Mouse (Mus musculus) heart, postnatal 0 days (tissue): ENCODE results near the gene Ints6. TPM values are rescaled to one million over a fixed set of nuclear protein-coding genes. Genes with fewer than 3 reads are reported as not detected.

ENCODE experiments used
- ATAC-seq: fragments of 200-750 bp; cut with Nextera tagmentation; 2 replicates; pipeline ENCODE4 v1.8.0; 2017; ENCODE audit warnings: low read depth, moderate number of reproducible peaks, moderate library complexity; ENCODE audit not compliant: insufficient read depth
- DNase-seq: peaks from one replicate; pipeline ENCODE4 v3.0.0-alpha.2; 2016; ENCODE audit warnings: low spot score
- H3K27ac ChIP-seq: fragments of 300-500 bp; sonication (generic); 2 replicates; pipeline ENCODE4 v1.5.1; 2014; ENCODE audit warnings: low read depth, mild to moderate bottlenecking
- H3K27me3 ChIP-seq: fragments of 300-500 bp; sonication (generic); 2 replicates; pipeline ENCODE4 v1.6.1; 2014; ENCODE audit warnings: low read length, mixed read lengths; ENCODE audit not compliant: control insufficient read depth, insufficient read depth
- H3K36me3 ChIP-seq: fragments of 300-500 bp; sonication (generic); replicated peaks from 2 replicates; pipeline ENCODE4 v1.6.1; 2014; ENCODE audit warnings: low read length, mixed read lengths; ENCODE audit not compliant: control insufficient read depth, insufficient read depth
- H3K4me1 ChIP-seq: fragments of 300-500 bp; sonication (generic); 2 replicates; pipeline ENCODE4 v1.6.1; 2014; ENCODE audit warnings: antibody characterized with exemption; ENCODE audit not compliant: control insufficient read depth, insufficient read depth
- H3K4me2 ChIP-seq: fragments of 300-500 bp; sonication (generic); 2 replicates; pipeline ENCODE4 v1.6.1; 2014; ENCODE audit warnings: low read depth, mild to moderate bottlenecking, low read length, moderate library complexity
- H3K4me3 ChIP-seq: fragments of 300-500 bp; sonication (generic); 2 replicates; pipeline ENCODE4 v1.5.1; 2014; ENCODE audit warnings: low read depth, low read length
- H3K9ac ChIP-seq: fragments of 300-500 bp; sonication (generic); replicated peaks from 2 replicates; pipeline ENCODE4 v1.6.1; 2014; ENCODE audit warnings: low read depth, low read length, mixed read lengths
- H3K9me3 ChIP-seq: fragments of 300-500 bp; sonication (generic); replicated peaks from 2 replicates; pipeline ENCODE4 v1.6.1; 2016; ENCODE audit warnings: low read length; ENCODE audit not compliant: control insufficient read depth
- CTCF ChIP-seq: IDR thresholded peaks from 2 replicates; pipeline ENCODE4 v1.5.1; 2016; ENCODE audit warnings: antibody characterized with exemption, control low read depth, low read depth
- EP300 ChIP-seq: IDR thresholded peaks from 2 replicates; pipeline ENCODE4 v1.6.1; 2016; ENCODE audit warnings: antibody characterized with exemption, low read depth
- WGBS: fragments of 180-500 bp; shearing (Covaris S2); extraction: QIAGEN DNeasy Blood & Tissue Kit; methylation state at CpG from one replicate; pipeline ENCODE4 v1.1.7; 2014; 5-methylcytosine and 5-hydroxymethylcytosine counted together
- polyA plus RNA-seq: library from polyadenylated mRNA; unstranded; fragments of >200 nt; fragmentation: Nextera tagmentation; extraction: Ambion mirVana; gene quantifications from 2 replicates; pipeline ENCODE4 v1.2.1, GENCODE M21; 2015
- total RNA-seq: library from RNA; depleted of rRNA; stranded (reverse); fragments of >200 nt; gene quantifications from 2 replicates; pipeline ENCODE4 v1.2.3, GENCODE M21; 2014; ENCODE audit warnings: low replicate concordance

Ints6 gene
- total and polyA plus RNA-seq, 2 experiments from 2014 or later = 8.2 to 17.4 TPM

GRCm38 (mm10) chr14:62735646-62736045, 25.3 kb downstream of the Ints6 start:
- Histone ChIP-seq H3K27ac (no peak overlapping the region), H3K4me1 (peaks cover 3% of the 10 kb centered on the region; the same call in 1 of the 2 replicates), H3K4me3 (no peak overlapping the region), H3K27me3 (no peaks in the 10 kb centered on the region), H3K4me2 (no peak overlapping the region), H3K9me3 (no peaks in the 10 kb centered on the region), H3K36me3 (peaks cover 17% of the 10 kb centered on the region), H3K9ac (no peak overlapping the region)
- TF ChIP-seq EP300 (no peak), CTCF (no peak)
- DNase-seq = no peak
- no peak for ATAC-seq
- WGBS = 90% methylated on average over 1 of the region's 1 CpGs

DNA sequence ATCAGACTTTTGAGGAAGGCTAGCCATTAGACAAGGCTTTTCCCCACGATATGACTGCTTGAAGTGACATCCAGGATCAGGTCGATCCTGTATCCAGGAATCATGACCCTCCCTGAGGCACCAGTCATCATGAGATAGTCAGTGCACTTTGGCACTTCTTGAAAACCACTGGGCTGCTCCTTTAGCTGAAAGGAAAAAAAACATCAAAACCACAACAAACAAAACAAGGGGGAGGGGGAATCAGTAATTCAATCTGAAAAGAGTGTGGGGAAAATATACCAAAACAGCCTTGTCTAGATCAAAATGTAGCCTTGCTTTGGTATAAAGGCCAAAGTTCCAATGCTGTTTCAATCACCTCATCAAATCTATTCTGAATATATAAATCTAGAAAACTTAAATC, 27.3 kb downstream of the Ints6 start:
- no peak overlapping the region for H3K9ac ChIP-seq
- H3K4me3 ChIP-seq = no peak overlapping the region
- H3K36me3 ChIP-seq = peaks cover 19% of the 10 kb centered on the region
- H3K27ac ChIP-seq = no peak overlapping the region
- H3K4me1 ChIP-seq = peaks cover under 1% of the 10 kb centered on the region; the same call in 1 of the 2 replicates
- TF ChIP-seq CTCF (no peak), EP300 (no peak)
- DNase-seq (no peak), ATAC-seq (no peak)
- no peaks in the 10 kb centered on the region for H3K27me3 ChIP-seq
- H3K9me3 ChIP-seq = no peaks in the 10 kb centered on the region
- no peak overlapping the region for H3K4me2 ChIP-seq
- 76% methylated on average over 2 of the region's 2 CpGs for WGBS

DNA sequence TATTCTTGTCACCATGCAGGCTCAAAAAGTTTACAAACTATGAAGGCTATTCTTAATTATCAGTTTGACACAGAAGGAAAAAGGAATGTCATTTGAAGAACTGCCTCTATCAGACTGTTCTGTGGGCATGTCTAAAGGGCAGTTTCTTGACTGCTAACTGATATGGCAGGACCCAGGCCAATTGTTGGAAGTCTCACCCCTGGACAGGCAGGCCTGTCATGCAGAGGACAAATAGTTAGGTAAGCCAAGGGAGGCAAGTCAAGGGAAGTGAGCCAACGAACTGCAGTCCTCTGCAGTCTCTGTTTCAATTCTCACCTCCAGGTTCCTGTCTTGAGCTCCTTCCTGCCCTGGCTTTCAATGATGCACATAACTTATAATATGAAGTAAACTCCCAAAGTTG, 29.1 kb downstream of the Ints6 start:
- Histone ChIP-seq H3K9ac (no peak overlapping the region), H3K4me3 (no peak overlapping the region), H3K9me3 (no peaks in the 10 kb centered on the region), H3K27ac (peak overlapping the region; percentile 1; the same call in 1 of the 2 replicates), H3K4me2 (no peak overlapping the region), H3K36me3 (peaks cover 19% of the 10 kb centered on the region), H3K27me3 (no peaks in the 10 kb centered on the region), H3K4me1 (no peaks in the 10 kb centered on the region; the same call in 1 of the 2 replicates)
- no peak; the same call in 1 of the 2 replicates for ATAC-seq
- no peak for DNase-seq
- 27% methylated on average over 1 of the region's 1 CpGs for WGBS
- TF ChIP-seq CTCF (no peak), EP300 (no peak)

- no peak overlapping the region for H3K4me2 ChIP-seq
- H3K27me3 ChIP-seq = no peaks in the 10 kb centered on the region
- H3K27ac ChIP-seq = no peak overlapping the region
- DNase-seq (no peak), ATAC-seq (no peak)
- TF ChIP-seq EP300 (no peak), CTCF (no peak)
- no peak overlapping the region for H3K4me3 ChIP-seq
- H3K9me3 ChIP-seq = no peaks in the 10 kb centered on the region
- H3K36me3 ChIP-seq = peaks cover 7% of the 10 kb centered on the region; the same call in 1 of the 2 replicates
- H3K4me1 ChIP-seq = peaks cover 8% of the 10 kb centered on the region; the same call in 1 of the 2 replicates
- H3K9ac ChIP-seq = no peak overlapping the region
Observed at GRCm38 (mm10) chr14:62724560-62724959, 36.4 kb downstream of the Ints6 start.

- no peak overlapping the region for H3K4me3 ChIP-seq
- 65% methylated on average over 1 of the region's 1 CpGs for whole genome bisulfite sequencing
Observed at GRCm38 (mm10) chr14:62721625-62722024, 39.3 kb downstream of the Ints6 start.

DNA sequence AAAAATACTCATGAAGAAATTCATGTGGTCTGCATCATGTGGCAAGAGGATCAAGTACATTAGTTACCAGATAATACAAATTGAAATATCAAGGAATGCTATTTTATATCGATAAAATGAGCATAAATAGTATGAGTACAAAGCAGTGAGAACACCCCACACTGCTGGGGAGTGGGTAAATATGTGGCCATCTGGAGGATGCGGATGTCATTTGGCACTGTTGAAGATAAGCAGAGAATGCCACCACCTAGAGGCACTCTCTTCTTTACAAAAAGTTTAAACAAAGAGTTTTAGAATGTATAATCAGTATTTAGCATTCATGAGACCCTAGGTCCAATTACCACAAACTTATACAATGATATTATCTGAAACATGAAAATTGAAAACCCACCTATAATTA, 42.8 kb downstream of the Ints6 start:
- peaks cover 23% of the 10 kb centered on the region for H3K36me3 ChIP-seq
- no peaks in the 10 kb centered on the region for H3K9me3 ChIP-seq
- H3K27ac ChIP-seq = no peak overlapping the region
- ATAC-seq (no peak), DNase-seq (no peak)
- WGBS = 77% methylated on average over 2 of the region's 2 CpGs
- H3K9ac ChIP-seq = no peak overlapping the region
- no peak overlapping the region for H3K4me3 ChIP-seq
- peaks cover 8% of the 10 kb centered on the region; the same call in 1 of the 2 replicates for H3K4me1 ChIP-seq
- no peak overlapping the region for H3K4me2 ChIP-seq
- TF ChIP-seq CTCF = no peak
- TF ChIP-seq EP300 = no peak
- no peaks in the 10 kb centered on the region for H3K27me3 ChIP-seq

More at GRCm38 (mm10) chr14:62721625-62722024, 39.3 kb downstream of the Ints6 start:
- H3K27me3 ChIP-seq = no peaks in the 10 kb centered on the region
- H3K36me3 ChIP-seq = peaks cover 7% of the 10 kb centered on the region; the same call in 1 of the 2 replicates
- no peak for TF ChIP-seq EP300
- TF ChIP-seq CTCF = no peak
- no peaks in the 10 kb centered on the region for H3K9me3 ChIP-seq
- H3K27ac ChIP-seq = no peak overlapping the region; the same call in 1 of the 2 replicates
- peaks cover 8% of the 10 kb centered on the region; the same call in 1 of the 2 replicates for H3K4me1 ChIP-seq
- DNase-seq = no peak
- H3K9ac ChIP-seq = no peak overlapping the region
- ATAC-seq = no peak
- H3K4me2 ChIP-seq = no peak overlapping the region
